Mouse (Mus musculus): ENCODE results near the gene Vsnl1. TPM values are rescaled to one million over a fixed set of nuclear protein-coding genes. Genes with fewer than 3 reads are reported as not detected.

Gene Vsnl1
- polyA plus RNA-seq, 1 experiment = 36.7 TPM

DNA sequence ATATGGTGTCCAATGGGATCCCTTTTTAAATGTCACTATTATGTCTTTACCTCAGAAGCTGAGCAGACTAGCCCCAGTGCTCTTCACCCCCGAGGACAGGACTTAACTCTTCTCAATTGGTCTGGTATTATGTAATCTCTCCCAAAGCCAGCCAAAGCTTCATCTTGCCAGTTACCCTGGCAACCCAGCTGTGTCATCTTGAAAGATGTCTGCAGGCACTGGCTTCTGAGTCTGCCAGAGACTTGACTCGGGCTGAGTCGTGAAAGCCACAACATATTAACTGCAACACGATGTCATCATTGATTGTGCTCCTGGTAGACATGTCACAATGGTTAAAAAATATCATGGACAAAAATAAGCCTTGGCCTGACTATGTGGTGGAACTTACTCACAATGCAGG is 66.4 kb downstream of the Vsnl1 start:
- TF ChIP-seq CTCF (IDR thresholded peaks at IDR 0.05; ENCODE audit: borderline replicate concordance, extremely low read depth, insufficient read depth, insufficient read length) (no peak), POLR2A (IDR thresholded peaks at IDR 0.05; ENCODE audit: borderline replicate concordance, extremely low read depth, insufficient read depth, insufficient read length, poor library complexity, severe bottlenecking) (no peak)

DNA sequence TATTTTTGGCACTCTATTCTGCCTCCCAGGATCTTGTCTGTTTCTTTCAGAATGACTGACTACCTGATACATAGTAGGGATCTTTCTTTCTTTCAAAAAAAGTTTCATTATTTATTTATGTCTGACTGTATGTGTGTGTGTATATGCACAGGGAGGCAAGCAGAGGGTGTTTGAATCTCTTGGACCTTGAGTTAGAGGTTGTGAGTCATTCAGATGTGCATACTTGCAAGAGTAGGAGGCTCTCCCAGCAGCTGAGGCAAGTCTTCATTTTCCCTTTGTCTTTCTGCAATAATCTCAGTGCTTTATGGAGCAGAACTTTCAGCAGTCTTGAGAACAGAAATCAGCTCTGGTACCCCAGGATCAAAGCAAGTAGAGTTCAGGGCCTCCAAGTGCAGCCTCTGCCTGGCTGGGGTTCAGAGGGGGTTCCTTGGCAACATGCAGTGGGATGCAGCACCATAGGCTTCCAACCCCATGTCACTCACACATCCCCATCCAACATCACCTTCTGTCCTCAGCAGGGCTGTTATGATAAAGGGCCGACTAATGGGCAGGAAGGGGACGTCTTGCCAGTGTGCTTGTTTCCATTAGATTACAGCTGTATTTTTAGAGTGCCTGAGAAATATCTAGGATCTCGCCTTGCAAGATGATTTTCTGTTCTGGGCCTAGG is 69.2 kb downstream of the Vsnl1 start:
- TF ChIP-seq POLR2A (IDR thresholded peaks at IDR 0.05; ENCODE audit: borderline replicate concordance, extremely low read depth, insufficient read depth, insufficient read length, poor library complexity, severe bottlenecking) (no peak), CTCF (IDR thresholded peaks at IDR 0.05; ENCODE audit: borderline replicate concordance, extremely low read depth, insufficient read depth, insufficient read length) (no peak)
- no peak for DNase-seq (ENCODE audit: low read depth)

More for the DNA sequence above, 66.4 kb downstream of the Vsnl1 start:
- peak; percentile 79 for DNase-seq (ENCODE audit: low read depth)

DNA sequence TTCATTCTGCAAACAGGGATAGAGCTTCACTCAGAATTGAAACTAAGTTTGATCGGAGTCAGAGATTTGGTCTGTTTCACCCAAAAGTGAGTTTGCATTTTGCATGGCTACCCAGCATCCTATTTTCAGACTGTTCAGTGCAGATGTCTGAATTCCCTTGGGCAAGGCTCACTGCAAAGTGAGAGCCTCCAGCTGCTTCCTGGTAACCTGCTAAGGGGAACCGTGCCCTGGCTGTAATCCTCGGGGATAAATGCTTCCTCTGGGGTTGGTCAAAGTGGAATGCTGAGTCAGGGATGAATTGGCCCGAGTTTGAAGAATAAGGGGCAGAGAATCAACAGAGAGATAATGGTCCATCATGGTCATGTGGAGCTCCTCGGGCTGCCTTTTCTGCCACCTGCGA is 71.5 kb downstream of the Vsnl1 start:
- TF ChIP-seq CTCF (IDR thresholded peaks at IDR 0.05; ENCODE audit: borderline replicate concordance, extremely low read depth, insufficient read depth, insufficient read length) (no peak), POLR2A (IDR thresholded peaks at IDR 0.05; ENCODE audit: borderline replicate concordance, extremely low read depth, insufficient read depth, insufficient read length, poor library complexity, severe bottlenecking) (no peak)
- DNase-seq (ENCODE audit: low read depth) = no peak

DNA sequence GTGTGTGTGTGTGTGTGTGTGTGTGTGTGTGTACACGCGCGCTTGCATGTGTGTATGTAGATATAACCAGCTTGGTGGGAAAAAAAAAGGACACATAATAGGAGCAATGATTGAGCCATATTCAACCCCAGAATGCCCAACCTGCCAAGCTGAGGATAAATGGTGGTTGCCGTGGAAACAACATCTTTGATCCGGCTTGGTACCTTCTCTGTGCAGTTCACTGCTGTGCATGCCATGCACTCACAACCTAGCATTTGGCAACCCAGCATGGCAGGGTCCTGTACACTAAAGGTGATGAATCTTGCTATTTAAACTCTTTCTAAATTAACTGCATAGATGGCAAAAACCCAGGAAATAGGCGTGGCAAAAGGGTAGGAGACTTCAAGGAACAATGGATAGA is 74.0 kb downstream of the Vsnl1 start:
- TF ChIP-seq CTCF (IDR thresholded peaks at IDR 0.05; ENCODE audit: borderline replicate concordance, extremely low read depth, insufficient read depth, insufficient read length) (no peak), POLR2A (IDR thresholded peaks at IDR 0.05; ENCODE audit: borderline replicate concordance, extremely low read depth, insufficient read depth, insufficient read length, poor library complexity, severe bottlenecking) (no peak)
- peak; percentile 62 for DNase-seq (ENCODE audit: low read depth)

- TF ChIP-seq CTCF (IDR thresholded peaks at IDR 0.05; ENCODE audit: borderline replicate concordance, extremely low read depth, insufficient read depth, insufficient read length) (peak; percentile 78; the same call in 1 of the 2 replicates), POLR2A (IDR thresholded peaks at IDR 0.05; ENCODE audit: borderline replicate concordance, extremely low read depth, insufficient read depth, insufficient read length, poor library complexity, severe bottlenecking) (no peak)
- peak; percentile 88 for DNase-seq (ENCODE audit: low read depth)
Measured at GRCm38 (mm10) chr12:11350895-11351294, 85.5 kb downstream of the Vsnl1 start.

- TF ChIP-seq CTCF (IDR thresholded peaks at IDR 0.05; ENCODE audit: borderline replicate concordance, extremely low read depth, insufficient read depth, insufficient read length) (no peak), POLR2A (IDR thresholded peaks at IDR 0.05; ENCODE audit: borderline replicate concordance, extremely low read depth, insufficient read depth, insufficient read length, poor library complexity, severe bottlenecking) (no peak)
- DNase-seq (ENCODE audit: low read depth) = no peak
Measured at GRCm38 (mm10) chr12:11349870-11350269, 86.5 kb downstream of the Vsnl1 start.

DNA sequence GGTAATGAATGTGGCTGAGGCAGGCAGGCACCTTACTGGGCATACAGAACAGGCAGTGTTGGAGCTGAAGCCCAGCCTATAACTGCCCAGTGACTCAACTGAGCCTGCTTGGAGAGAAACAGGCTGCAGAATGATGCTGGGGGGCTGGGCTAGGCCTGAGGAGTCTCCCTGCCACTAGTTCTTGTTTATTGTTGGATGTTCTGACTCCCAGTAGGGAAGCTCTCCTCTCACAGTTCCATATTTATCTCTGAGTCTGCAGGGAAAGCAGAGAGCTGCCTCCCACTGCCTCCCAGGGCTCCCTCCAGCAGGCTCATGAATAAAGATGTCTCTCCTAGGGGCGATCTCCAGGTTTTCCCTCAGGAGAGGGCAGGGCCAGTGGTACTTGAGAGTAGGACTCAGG is 88.0 kb downstream of the Vsnl1 start:
- TF ChIP-seq CTCF (IDR thresholded peaks at IDR 0.05; ENCODE audit: borderline replicate concordance, extremely low read depth, insufficient read depth, insufficient read length) (no peak), POLR2A (IDR thresholded peaks at IDR 0.05; ENCODE audit: borderline replicate concordance, extremely low read depth, insufficient read depth, insufficient read length, poor library complexity, severe bottlenecking) (no peak)
- no peak for DNase-seq (ENCODE audit: low read depth)

GRCm38 (mm10) chr12:11345963-11346362 is 90.5 kb downstream of the Vsnl1 start:
- no peak for DNase-seq (ENCODE audit: low read depth)
- TF ChIP-seq CTCF (IDR thresholded peaks at IDR 0.05; ENCODE audit: borderline replicate concordance, extremely low read depth, insufficient read depth, insufficient read length) = no peak
- TF ChIP-seq POLR2A (IDR thresholded peaks at IDR 0.05; ENCODE audit: borderline replicate concordance, extremely low read depth, insufficient read depth, insufficient read length, poor library complexity, severe bottlenecking) = no peak

- DNase-seq (ENCODE audit: low read depth) = no peak
- TF ChIP-seq CTCF (IDR thresholded peaks at IDR 0.05; ENCODE audit: borderline replicate concordance, extremely low read depth, insufficient read depth, insufficient read length) = no peak
- no peak for TF ChIP-seq POLR2A (IDR thresholded peaks at IDR 0.05; ENCODE audit: borderline replicate concordance, extremely low read depth, insufficient read depth, insufficient read length, poor library complexity, severe bottlenecking)
Measured at GRCm38 (mm10) chr12:11342020-11342600, 94.3 kb downstream of the Vsnl1 start.

GRCm38 (mm10) chr12:11338251-11338650 is 98.2 kb downstream of the Vsnl1 start:
- DNase-seq (ENCODE audit: low read depth) = no peak
- TF ChIP-seq POLR2A (IDR thresholded peaks at IDR 0.05; ENCODE audit: borderline replicate concordance, extremely low read depth, insufficient read depth, insufficient read length, poor library complexity, severe bottlenecking) (no peak), CTCF (IDR thresholded peaks at IDR 0.05; ENCODE audit: borderline replicate concordance, extremely low read depth, insufficient read depth, insufficient read length) (no peak)

DNA sequence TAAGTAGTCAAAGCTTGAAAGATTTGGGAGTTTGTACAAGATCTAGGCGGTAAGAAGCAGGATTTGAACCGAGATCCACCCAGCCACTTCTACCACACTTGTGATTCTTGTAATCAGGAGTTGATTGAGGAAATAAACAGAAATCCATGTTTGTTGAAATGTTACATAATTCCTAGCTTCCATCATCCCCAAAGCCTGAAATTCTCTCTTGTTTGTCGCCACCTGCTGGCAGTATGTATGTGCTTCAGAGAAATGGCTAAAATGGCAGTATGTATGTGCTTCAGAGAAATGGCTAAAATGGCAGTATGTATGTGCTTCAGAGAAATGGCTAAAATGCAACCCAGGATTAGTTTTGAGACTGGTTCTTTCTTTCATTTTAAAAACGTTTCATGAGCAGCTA is 99.6 kb downstream of the Vsnl1 start:
- TF ChIP-seq CTCF (IDR thresholded peaks at IDR 0.05; ENCODE audit: borderline replicate concordance, extremely low read depth, insufficient read depth, insufficient read length) = peak; percentile 39; the same call in 1 of the 2 replicates
- no peak for TF ChIP-seq POLR2A (IDR thresholded peaks at IDR 0.05; ENCODE audit: borderline replicate concordance, extremely low read depth, insufficient read depth, insufficient read length, poor library complexity, severe bottlenecking)
- peak; percentile 69 for DNase-seq (ENCODE audit: low read depth)

DNA sequence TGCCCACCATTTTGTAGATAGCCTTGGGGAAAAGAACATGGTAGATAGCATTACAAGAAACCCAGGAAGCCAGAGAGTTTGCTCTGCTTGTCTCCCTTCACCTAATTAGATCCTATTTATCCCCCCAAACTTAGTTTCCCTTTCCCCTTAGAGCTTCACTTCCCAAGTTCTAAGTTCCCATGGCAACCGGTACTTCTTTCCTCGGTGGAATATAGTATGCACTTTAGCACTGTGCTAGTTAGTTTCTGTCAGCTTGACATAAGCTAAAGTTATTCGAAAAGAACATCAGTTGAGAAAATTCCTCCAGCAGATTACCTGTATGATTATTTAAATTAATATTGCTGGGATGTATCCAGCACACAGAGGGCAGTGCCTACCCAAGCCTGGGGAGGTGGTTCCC is 109.9 kb downstream of the Vsnl1 start:
- no peak for TF ChIP-seq POLR2A (IDR thresholded peaks at IDR 0.05; ENCODE audit: borderline replicate concordance, extremely low read depth, insufficient read depth, insufficient read length, poor library complexity, severe bottlenecking)
- no peak for TF ChIP-seq CTCF (IDR thresholded peaks at IDR 0.05; ENCODE audit: borderline replicate concordance, extremely low read depth, insufficient read depth, insufficient read length)
- no peak for DNase-seq (ENCODE audit: low read depth)
